Mouse (Mus musculus) embryonic facial prominence, embryonic 14.5 days (tissue): ENCODE data around the gene Gm28308. TPM values are rescaled to one million over a fixed set of nuclear protein-coding genes. Genes with fewer than 3 reads are reported as not detected.
A peak's percentile ranks its signal among the peaks of the same experiment; 100 is the strongest.

Experiments
- ATAC-seq: fragments of 200-750 bp; cut with Nextera tagmentation; 2 replicates; pipeline ENCODE4 v1.8.0; 2017; ENCODE audit warnings: low read depth, moderate number of reproducible peaks, moderate TSS enrichment
- DNase-seq: peaks from one replicate; pipeline ENCODE4 v3.0.0-alpha.2; 2015; ENCODE audit warnings: low spot score
- H3K27ac ChIP-seq: fragments of 300-500 bp; sonication (generic); replicated peaks from 2 replicates; pipeline ENCODE4 v1.5.1; 2014; ENCODE audit warnings: low read depth, mild to moderate bottlenecking, low read length, moderate library complexity
- H3K27me3 ChIP-seq: fragments of 300-500 bp; sonication (generic); replicated peaks from 2 replicates; pipeline ENCODE4 v1.6.1; 2014; ENCODE audit warnings: low read length; ENCODE audit not compliant: control insufficient read depth, insufficient read depth
- H3K36me3 ChIP-seq: fragments of 300-500 bp; sonication (generic); 2 replicates; pipeline ENCODE4 v1.6.1; 2014; ENCODE audit warnings: low read length, mixed read lengths; ENCODE audit not compliant: control insufficient read depth, insufficient read depth
- H3K4me1 ChIP-seq: fragments of 300-500 bp; sonication (generic); 2 replicates; pipeline ENCODE4 v1.6.1; 2014; ENCODE audit warnings: antibody characterized with exemption, low read length; ENCODE audit not compliant: control insufficient read depth, insufficient read depth
- H3K4me2 ChIP-seq: fragments of 300-500 bp; sonication (generic); 2 replicates; pipeline ENCODE4 v1.6.1; 2014; ENCODE audit warnings: low read depth, mild to moderate bottlenecking, low read length, moderate library complexity, mixed read lengths
- H3K4me3 ChIP-seq: fragments of 300-500 bp; sonication (generic); 2 replicates; pipeline ENCODE4 v1.5.1; 2014; ENCODE audit warnings: low read depth, mild to moderate bottlenecking, low read length
- H3K9ac ChIP-seq: fragments of 300-500 bp; sonication (generic); 2 replicates; pipeline ENCODE4 v1.6.1; 2014; ENCODE audit warnings: low read depth, mild to moderate bottlenecking, low read length, moderate library complexity, mixed read lengths
- H3K9me3 ChIP-seq: fragments of 300-500 bp; sonication (generic); 2 replicates; pipeline ENCODE4 v1.6.1; 2016; ENCODE audit warnings: low read length; ENCODE audit not compliant: control insufficient read depth
- WGBS: fragments of 180-500 bp; shearing (Covaris S2); extraction: QIAGEN DNeasy Blood & Tissue Kit; methylation state at CpG from one replicate; pipeline ENCODE4 v1.1.7; 2014; 5-methylcytosine and 5-hydroxymethylcytosine counted together
- polyA plus RNA-seq: library from polyadenylated mRNA; unstranded; fragments of >200 nt; fragmentation: Nextera tagmentation; extraction: Ambion mirVana; gene quantifications from 2 replicates; pipeline ENCODE4 v1.2.1, GENCODE M21; 2014

Gm28308 gene
- polyA plus RNA-seq, 1 experiment from 2014 or later, result not detected

DNA sequence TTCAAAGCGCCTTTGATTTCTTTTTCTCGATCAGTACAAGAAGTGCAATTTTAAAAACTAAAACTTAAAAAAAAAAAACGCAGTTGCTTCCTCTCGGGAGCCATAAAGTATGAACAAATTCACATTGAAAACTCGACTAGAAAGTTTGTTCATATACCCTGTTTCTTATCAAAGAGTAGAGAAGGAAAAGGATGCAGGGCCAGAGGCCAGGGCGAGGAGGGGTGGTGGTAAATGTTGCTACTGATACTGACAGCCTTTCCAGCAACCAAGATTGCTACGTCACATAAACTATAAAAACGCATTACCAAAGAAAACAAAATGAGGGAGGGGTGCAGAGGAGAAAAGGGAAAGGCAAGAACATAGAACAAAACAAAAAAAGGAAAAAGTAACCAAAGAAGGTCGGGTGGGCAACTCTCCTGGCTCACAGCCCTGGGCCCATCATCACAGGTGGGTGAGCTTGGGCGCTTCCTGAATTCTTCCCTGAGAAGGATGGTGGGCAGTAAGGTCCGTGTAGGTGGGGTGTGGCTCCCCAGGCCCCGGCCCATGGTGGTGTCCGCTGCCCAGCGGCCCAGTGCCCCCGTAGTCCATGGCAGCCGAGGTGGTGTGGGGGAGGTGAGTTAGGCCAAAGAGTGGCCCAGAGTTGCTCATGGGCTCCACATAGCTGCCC, 43.5 kb downstream of the Gm28308 start:
- peak overlapping the region; percentile 99; the same call in 1 of the 2 replicates for H3K4me2 ChIP-seq
- H3K27me3 ChIP-seq, result peaks cover 95% of the 10 kb centered on the region
- H3K36me3 ChIP-seq, result no peaks in the 10 kb centered on the region
- peak overlapping the region; percentile 40; the same call in 1 of the 2 replicates for H3K9ac ChIP-seq
- no peaks in the 10 kb centered on the region for H3K9me3 ChIP-seq
- ATAC-seq (no peak), DNase-seq (no peak)
- WGBS, result 8% methylated on average over 11 of the region's 16 CpGs
- H3K4me1 ChIP-seq, result no peaks in the 10 kb centered on the region
- H3K27ac ChIP-seq, result peak overlapping the region; percentile 33; the same call in 1 of the 2 replicates
- H3K4me3 ChIP-seq, result peak overlapping the region; percentile 17; the same call in 1 of the 2 replicates

DNA sequence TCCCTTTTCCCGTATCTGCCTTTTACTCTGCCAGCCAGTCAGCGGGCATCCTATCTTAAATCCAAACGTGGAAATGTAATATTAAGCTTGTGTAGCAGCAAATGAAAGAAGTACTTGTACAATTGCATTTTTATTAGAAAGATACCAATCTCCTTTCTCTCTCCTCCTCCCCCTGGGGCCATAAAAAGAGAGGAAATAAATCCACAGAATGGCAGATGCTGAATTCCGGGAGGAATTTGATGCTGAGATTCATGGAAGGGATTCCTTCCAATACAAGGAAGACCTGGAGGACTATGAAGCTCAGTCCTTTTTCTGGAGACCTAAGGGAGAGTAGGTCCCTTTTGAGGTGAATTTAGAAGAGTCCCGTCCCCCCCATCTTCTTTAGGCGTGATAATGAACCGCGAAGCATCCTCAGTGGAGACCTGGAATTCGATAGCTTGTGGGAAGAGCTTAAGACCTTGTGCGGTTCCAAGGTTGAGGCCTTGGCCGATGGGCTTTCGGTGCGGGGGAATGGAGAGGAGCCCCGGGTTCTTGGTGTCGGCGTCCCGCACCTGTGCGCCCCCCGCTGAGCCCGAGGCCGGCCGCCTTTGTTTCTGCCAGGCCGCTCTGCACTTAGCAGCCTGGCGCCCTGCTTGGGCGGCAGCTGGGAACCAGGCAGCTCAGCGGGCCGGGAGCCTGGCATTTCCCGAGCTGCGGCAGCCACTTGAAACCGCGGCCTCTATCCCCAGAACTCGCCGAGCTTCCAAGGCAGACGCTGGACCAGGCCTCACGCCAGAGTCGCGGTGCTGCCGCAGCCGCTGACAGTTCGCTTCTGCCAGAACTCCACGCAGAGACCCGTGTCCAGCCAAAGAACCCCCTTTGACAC, 44.7 kb downstream of the Gm28308 start:
- no peak for ATAC-seq
- Histone ChIP-seq H3K4me1 (no peaks in the 10 kb centered on the region), H3K4me2 (peak overlapping the region; percentile 99; the same call in 1 of the 2 replicates), H3K36me3 (no peaks in the 10 kb centered on the region), H3K27me3 (peaks cover 94% of the 10 kb centered on the region), H3K4me3 (peak overlapping the region; percentile 36; the same call in 1 of the 2 replicates), H3K9ac (peak overlapping the region; percentile 57; the same call in 1 of the 2 replicates), H3K9me3 (no peaks in the 10 kb centered on the region), H3K27ac (peak overlapping the region; percentile 83; the same call in 1 of the 2 replicates)
- no peak for DNase-seq
- WGBS, result 2% methylated on average over 32 of the region's 42 CpGs

DNA sequence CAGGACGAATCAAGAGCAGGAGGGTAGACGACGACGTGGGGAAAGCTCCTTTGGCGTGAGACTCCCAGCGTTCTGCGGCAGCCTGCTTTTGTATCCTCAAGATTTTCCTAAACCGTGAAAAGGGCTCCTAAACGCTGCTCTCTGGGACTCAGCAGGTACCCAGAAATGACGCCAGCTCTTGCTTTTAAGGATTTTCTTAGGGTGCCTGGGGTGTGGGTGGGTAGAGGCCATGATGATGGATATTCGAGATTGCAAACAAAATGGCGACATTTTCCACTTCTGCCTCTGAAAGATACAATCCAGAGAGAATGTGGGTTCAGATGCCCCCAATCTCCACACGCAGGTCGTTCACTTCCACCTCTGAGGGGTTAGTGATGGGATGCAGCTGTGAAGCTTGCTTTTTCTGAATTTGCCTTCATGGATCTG, 45.4 kb downstream of the Gm28308 start:
- H3K4me2 ChIP-seq, result peak overlapping the region; percentile 99; the same call in 1 of the 2 replicates
- H3K36me3 ChIP-seq, result no peaks in the 10 kb centered on the region
- WGBS, result 8% methylated on average over 14 of the region's 14 CpGs
- peak overlapping the region; percentile 36; the same call in 1 of the 2 replicates for H3K4me3 ChIP-seq
- peak overlapping the region; percentile 57; the same call in 1 of the 2 replicates for H3K9ac ChIP-seq
- peaks cover 94% of the 10 kb centered on the region for H3K27me3 ChIP-seq
- H3K4me1 ChIP-seq, result no peaks in the 10 kb centered on the region
- no peaks in the 10 kb centered on the region for H3K9me3 ChIP-seq
- DNase-seq (no peak), ATAC-seq (no peak)
- peak overlapping the region; percentile 83; the same call in 1 of the 2 replicates for H3K27ac ChIP-seq

DNA sequence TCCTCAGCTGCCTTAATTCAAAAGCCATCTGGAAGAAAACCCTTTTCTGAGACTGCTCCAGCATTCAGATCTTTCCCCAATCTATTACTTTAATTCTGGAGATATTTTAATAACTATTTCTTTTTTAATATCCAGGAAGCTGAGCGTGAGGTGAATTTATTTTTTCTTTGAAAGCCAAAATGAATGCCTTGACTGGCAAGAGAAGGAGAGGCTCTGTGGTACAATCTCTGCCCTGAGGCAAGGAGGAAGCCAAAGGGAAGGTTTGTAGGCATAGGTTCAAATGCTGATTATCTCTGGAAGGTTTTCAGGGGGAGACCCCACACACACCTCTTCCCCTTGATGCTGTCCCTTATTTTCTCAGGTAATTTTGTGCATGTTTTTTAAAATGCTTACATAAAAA, 46.0 kb downstream of the Gm28308 start:
- Histone ChIP-seq H3K4me2 (peak overlapping the region; percentile 99; the same call in 1 of the 2 replicates), H3K4me3 (peak overlapping the region; percentile 36; the same call in 1 of the 2 replicates), H3K9ac (peak overlapping the region; percentile 57; the same call in 1 of the 2 replicates), H3K27me3 (peaks cover 93% of the 10 kb centered on the region), H3K4me1 (no peaks in the 10 kb centered on the region), H3K27ac (peak overlapping the region; percentile 83; the same call in 1 of the 2 replicates), H3K9me3 (no peaks in the 10 kb centered on the region), H3K36me3 (no peaks in the 10 kb centered on the region)
- DNase-seq (no peak), ATAC-seq (no peak)
- 10% methylated on average over 1 of the region's 1 CpGs for WGBS

DNA sequence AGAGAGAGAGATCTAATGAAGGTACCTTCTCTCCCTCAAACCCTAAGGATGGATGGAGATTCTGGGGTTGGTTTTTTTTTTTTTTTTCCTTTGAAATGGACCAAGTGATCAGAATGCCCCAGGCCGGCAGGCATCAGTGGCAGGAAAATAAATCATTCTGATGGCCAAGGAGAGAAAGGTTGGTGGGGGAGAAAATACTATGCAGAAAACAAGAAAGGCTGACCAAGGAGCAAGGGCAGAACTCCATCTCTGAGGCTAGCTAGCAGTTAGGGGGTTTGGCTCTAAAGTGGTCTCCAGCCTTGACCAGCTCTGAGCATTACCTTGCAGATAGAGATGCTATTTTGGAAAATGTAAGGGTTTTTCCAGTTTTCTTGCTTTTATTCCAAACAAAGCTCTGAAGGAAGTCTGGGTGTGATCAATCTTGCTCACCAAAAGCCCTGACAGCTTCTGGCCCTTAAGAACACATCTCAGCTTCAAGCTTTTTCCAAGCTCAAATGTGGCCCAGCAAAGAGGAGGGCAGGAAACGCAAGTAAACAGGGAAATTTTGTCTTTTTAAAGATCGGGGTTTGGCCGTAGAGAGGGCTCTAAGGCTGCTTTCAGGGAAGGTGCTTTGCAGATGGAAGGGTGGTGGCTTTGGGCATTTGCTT, 46.6 kb downstream of the Gm28308 start:
- Histone ChIP-seq H3K9ac (peak overlapping the region; percentile 57; the same call in 1 of the 2 replicates), H3K4me3 (peak overlapping the region; percentile 36; the same call in 1 of the 2 replicates), H3K4me1 (no peaks in the 10 kb centered on the region), H3K9me3 (no peaks in the 10 kb centered on the region), H3K36me3 (no peaks in the 10 kb centered on the region), H3K27me3 (peaks cover 93% of the 10 kb centered on the region), H3K27ac (peak overlapping the region; percentile 83; the same call in 1 of the 2 replicates), H3K4me2 (peak overlapping the region; percentile 99; the same call in 1 of the 2 replicates)
- no peak for ATAC-seq
- no peak for DNase-seq
- 5% methylated on average over 4 of the region's 4 CpGs for WGBS

DNA sequence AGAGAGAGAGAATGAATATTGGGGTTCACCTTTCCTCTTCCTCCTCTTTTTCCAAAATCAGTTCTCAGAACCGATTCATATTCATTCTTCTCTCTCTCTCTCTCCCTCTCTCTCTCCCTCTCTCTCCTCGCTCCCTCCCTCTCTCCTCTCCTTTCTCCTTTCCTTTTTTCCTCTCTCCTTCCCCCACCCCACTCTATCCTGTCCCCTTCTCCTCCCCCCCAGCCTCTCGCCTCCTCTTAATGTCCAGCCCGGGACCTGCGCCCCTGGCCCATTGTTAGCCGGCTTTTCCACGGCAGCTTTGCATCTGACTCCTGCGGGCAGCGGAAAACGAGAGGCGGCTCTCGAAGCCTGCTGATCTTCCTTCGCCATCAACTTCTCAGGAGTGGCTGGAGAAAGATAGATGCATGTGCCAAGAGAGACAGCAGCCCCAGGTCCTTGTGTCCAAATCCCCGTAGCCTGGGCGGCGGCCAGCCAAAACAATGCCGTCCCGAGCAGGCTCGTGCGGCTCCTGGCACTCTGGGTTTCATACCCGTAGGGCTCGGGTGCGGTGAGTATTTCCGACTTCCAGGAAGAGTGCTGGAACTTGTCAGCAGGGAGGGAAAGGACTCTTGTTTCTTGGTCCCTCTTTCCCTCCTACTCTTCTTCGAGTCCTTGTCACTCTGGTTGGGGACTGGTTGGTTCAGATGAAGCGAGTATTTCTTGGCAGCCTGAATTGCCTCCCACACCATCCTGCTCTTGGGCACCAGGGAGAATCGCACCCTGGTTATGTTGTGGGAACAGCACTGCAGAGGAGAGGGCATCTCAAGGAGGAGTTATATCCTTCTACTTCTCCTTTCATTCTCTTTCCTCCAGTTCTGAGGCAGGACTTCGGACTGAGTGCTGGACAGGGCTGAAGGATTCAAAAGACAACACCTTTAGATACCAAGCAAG, 47.4 kb downstream of the Gm28308 start:
- Histone ChIP-seq H3K9ac (peak overlapping the region; percentile 57), H3K9me3 (no peaks in the 10 kb centered on the region), H3K27me3 (peaks cover 92% of the 10 kb centered on the region), H3K4me1 (no peaks in the 10 kb centered on the region), H3K4me2 (peak overlapping the region; percentile 99; the same call in 1 of the 2 replicates), H3K36me3 (no peaks in the 10 kb centered on the region), H3K27ac (peak overlapping the region; percentile 83; the same call in 1 of the 2 replicates), H3K4me3 (peak overlapping the region; percentile 36; the same call in 1 of the 2 replicates)
- ATAC-seq (no peak), DNase-seq (no peak)
- 2% methylated on average over 28 of the region's 28 CpGs for WGBS

DNA sequence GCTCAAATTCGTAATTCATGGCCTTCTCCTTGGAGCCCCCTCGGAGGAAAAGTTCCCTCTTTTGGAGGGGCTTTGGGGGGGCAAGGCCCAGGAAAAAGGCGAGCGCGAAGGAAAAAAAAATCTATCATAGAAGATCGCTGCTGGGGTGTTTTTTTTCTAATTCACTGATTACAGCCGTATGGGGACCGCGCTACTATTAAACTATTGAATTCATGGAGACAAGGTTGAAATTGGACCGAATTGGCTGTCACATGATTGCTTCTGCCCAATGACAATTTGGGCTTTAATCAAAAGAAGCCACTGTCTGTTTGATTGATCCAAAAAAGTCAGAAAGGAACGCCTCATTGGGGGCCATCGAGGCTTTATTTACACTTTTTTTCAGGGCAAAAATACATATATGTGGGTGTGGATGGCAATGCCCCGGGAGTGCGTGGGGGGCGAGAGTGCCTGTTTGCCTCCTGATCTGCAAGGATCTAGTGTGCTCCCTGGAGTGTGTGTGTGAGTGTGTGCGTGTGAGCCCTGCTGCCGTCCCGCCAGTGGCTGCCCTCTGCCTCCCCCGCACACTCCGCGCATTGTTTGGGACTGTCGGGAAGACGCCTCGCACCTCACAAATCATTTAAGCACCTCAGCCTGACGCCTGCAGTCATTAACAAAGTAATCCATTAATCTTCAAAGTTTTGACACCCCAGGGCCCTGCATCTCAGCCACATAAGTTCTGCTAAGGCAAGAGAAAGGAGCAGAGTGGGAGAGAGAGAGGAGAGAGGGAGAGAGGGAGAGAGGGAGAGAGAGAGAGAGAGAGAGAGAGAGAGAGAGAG, 48.3 kb downstream of the Gm28308 start, which contains the start of gene Hoxa2:
Gene Hoxa2, minus strand, starts transcription at position 206 of the 815 bp plus-strand sequence.
- DNase-seq, result no peak
- WGBS, result under 1% methylated on average over 25 of the region's 25 CpGs
- ATAC-seq, result no peak

More for the DNA sequence above, 48.3 kb downstream of the Gm28308 start, which contains the start of gene Hoxa2:
- Histone ChIP-seq H3K36me3 (no peaks in the 10 kb centered on the region), H3K4me2 (peak within 1 kb of the TSS; percentile 99; the same call in 1 of the 2 replicates), H3K9me3 (no peaks in the 10 kb centered on the region), H3K27ac (peak within 1 kb of the TSS; percentile 83; the same call in 1 of the 2 replicates), H3K9ac (peak within 1 kb of the TSS; percentile 65), H3K27me3 (peaks cover 92% of the 10 kb centered on the region), H3K4me3 (peak within 1 kb of the TSS; percentile 36), H3K4me1 (no peaks in the 10 kb centered on the region)
